Mouse (Mus musculus): ENCODE results near the gene Gm20458. TPM values are rescaled to one million over a fixed set of nuclear protein-coding genes. Genes with fewer than 3 reads are reported as not detected.

Gm20458 gene
- polyA plus RNA-seq, 1 experiment from 2014 or later: 5.8 TPM

DNA sequence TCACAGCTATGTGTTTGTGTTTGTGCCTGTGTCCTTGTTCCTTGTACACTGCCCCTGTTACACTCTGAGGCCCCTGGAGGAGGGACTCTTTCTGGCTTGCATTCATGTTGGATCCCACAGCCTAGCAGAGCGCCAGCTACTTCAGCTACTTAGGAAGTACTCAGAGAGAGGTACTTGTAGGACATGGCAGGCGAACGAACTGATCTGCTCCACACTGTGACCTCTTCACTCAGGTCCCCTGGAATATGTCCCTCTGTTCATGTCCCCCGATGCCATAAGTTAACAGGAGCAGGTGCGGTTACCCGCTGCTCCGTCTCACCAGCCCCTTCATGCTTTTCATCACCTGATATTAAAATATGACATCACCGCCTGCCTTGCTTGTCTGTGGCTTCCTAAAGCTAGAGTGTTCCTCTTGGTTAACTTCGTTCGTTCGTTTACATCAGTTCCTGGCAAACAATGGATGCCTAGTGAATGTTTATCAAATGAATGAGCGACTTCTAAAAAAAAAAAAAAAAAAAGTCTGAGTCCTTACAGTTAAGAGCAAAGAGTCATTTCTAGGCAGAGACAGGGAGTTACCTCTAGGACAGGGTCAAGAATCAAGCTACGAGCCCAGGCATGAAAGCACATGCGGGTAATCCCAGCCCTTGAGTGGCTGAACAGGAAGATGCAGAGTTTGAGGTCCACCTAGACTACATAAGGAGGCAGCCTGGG lies 7.6 kb upstream of the Gm20458 start:
- 66% methylated on average over 14 of the region's 14 CpGs for WGBS (ENCODE audit: insufficient replicate concordance)
- Histone ChIP-seq H3K4me3 (ENCODE audit: low read depth, low read length) (no peak overlapping the region), H3K9ac (replicated peaks) (no peak overlapping the region), H3K4me2 (ENCODE audit: low read depth, low read length) (no peak overlapping the region), H3K36me3 (replicated peaks; ENCODE audit: insufficient read depth, low read length) (no peaks in the 10 kb centered on the region), H3K27me3 (ENCODE audit: insufficient read depth, low read length) (no peaks in the 10 kb centered on the region), H3K27ac (ENCODE audit: low read depth) (no peak overlapping the region), H3K9me3 (ENCODE audit: low read length) (no peaks in the 10 kb centered on the region), H3K4me1 (ENCODE audit: insufficient read depth) (peaks cover 15% of the 10 kb centered on the region)
- TF ChIP-seq EP300 (IDR thresholded peaks at IDR 0.05; ENCODE audit: low read depth) (no peak), CTCF (IDR thresholded peaks at IDR 0.05; ENCODE audit: low read depth) (no peak)
- DNase-seq (no peak), ATAC-seq (no peak)

DNA sequence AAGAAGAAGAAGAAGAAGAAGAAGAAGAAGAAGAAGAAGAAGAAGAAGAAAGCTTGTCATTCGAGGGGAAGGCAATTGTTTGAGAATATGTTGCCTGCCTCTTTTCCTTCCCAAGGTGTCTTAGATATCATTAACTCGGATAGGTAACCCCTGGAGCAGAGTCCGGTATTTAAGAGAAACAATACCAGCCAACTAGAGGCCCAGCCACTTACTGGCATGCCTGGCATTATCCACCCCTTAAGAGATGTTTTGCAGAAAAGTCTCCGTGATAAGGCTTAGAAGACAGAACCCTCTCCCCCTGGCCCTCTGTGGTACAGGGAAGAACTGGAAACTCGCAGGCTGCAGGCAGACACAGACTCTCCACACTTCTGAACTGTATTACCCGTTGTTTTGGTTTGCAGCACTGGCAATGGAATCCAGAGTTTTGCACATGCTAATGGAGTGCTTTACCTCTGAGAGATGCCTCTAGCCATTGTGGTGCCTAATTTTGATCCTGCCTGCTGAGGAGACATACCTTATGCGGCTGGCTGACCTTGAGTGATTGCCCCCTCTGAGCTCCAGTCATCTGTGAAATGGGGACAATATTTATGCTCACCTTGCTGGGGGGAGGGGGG lies 6.8 kb upstream of the Gm20458 start:
- no peak for ATAC-seq
- H3K9ac ChIP-seq (replicated peaks): no peak overlapping the region

DNA sequence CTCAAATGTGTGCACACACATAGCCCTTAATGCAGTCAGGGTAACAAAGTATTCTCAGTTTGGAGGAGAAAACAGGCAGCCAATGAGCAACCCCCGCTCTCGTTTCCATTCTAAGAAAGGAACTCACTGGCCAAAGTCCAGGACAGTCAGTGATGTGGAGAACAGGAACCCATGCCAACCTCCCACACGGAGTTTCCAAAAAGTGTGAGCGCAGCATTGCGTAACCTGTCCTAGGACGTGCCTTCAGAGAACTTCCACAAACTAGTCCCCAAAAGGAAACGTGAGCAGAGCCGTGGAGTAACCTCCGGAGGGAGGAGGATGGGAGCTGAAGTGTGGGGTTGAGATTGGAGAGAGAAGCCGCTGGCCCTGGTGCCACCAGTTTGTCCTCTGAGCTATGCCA lies 5.9 kb upstream of the Gm20458 start:
- no peaks in the 10 kb centered on the region for H3K36me3 ChIP-seq (replicated peaks; ENCODE audit: insufficient read depth, low read length)
- WGBS (ENCODE audit: insufficient replicate concordance): 31% methylated on average over 10 of the region's 10 CpGs
- TF ChIP-seq EP300 (IDR thresholded peaks at IDR 0.05; ENCODE audit: low read depth): peak; percentile 87
- TF ChIP-seq CTCF (IDR thresholded peaks at IDR 0.05; ENCODE audit: low read depth): no peak
- H3K4me2 ChIP-seq (ENCODE audit: low read depth, low read length): peak overlapping the region; percentile 2; the same call in 1 of the 2 replicates
- ATAC-seq (peak; percentile 24), DNase-seq (peak; percentile 74)
- H3K27me3 ChIP-seq (ENCODE audit: insufficient read depth, low read length): no peaks in the 10 kb centered on the region
- peaks cover 15% of the 10 kb centered on the region for H3K4me1 ChIP-seq (ENCODE audit: insufficient read depth)
- no peak overlapping the region for H3K9ac ChIP-seq (replicated peaks)
- H3K9me3 ChIP-seq (ENCODE audit: low read length): no peaks in the 10 kb centered on the region
- peak overlapping the region; percentile 93 for H3K27ac ChIP-seq (ENCODE audit: low read depth)
- no peak overlapping the region for H3K4me3 ChIP-seq (ENCODE audit: low read depth, low read length)

More for the DNA sequence above, 6.8 kb upstream of the Gm20458 start:
- TF ChIP-seq CTCF (IDR thresholded peaks at IDR 0.05; ENCODE audit: low read depth): no peak
- TF ChIP-seq EP300 (IDR thresholded peaks at IDR 0.05; ENCODE audit: low read depth): no peak
- Histone ChIP-seq H3K4me1 (ENCODE audit: insufficient read depth) (peaks cover 15% of the 10 kb centered on the region), H3K27me3 (ENCODE audit: insufficient read depth, low read length) (no peaks in the 10 kb centered on the region), H3K36me3 (replicated peaks; ENCODE audit: insufficient read depth, low read length) (no peaks in the 10 kb centered on the region), H3K27ac (ENCODE audit: low read depth) (peak overlapping the region; percentile 93), H3K4me2 (ENCODE audit: low read depth, low read length) (no peak overlapping the region), H3K4me3 (ENCODE audit: low read depth, low read length) (no peak overlapping the region), H3K9me3 (ENCODE audit: low read length) (no peaks in the 10 kb centered on the region)
- 67% methylated on average over 7 of the region's 7 CpGs for WGBS (ENCODE audit: insufficient replicate concordance)
- DNase-seq: no peak

DNA sequence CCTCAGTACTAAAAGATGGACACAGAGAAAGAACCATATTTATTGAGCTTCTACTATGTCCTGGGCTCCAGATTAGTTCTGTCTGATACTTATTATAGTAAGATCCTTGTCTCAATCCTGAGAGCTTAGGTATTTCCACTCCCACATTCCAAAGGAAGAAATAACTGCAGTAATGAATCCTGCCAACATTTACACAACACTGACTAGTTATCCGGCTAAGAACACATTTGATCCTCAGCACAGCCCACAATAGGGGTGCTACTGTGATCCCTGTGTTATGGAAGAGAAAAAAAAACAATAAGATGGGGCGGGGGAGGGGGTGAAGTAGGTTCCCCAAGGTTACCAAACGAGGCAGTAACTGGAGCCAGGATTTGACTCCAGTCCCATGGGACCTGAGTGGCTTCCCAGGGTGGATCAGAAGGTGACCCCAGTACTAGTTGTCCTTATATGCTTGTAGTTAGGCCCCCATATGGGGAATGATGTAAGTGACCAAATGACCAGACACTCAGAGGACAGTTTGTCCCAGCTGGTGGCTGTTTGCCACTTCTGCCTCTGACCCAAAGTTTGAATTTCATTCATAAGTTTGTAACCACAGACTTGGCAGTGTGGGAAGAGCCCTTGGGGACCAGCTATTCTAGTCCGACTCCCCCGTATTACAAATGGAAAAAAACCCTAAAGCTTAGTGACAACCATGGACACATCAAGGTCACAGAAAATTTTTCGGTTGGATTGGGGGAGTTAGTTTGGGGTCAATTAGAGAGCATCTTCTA lies 5.2 kb upstream of the Gm20458 start:
- Histone ChIP-seq H3K27me3 (ENCODE audit: insufficient read depth, low read length) (no peaks in the 10 kb centered on the region), H3K27ac (ENCODE audit: low read depth) (peak overlapping the region; percentile 93), H3K4me1 (ENCODE audit: insufficient read depth) (peaks cover 15% of the 10 kb centered on the region), H3K9me3 (ENCODE audit: low read length) (no peaks in the 10 kb centered on the region), H3K36me3 (replicated peaks; ENCODE audit: insufficient read depth, low read length) (no peaks in the 10 kb centered on the region), H3K9ac (replicated peaks) (peak overlapping the region; percentile 35), H3K4me2 (ENCODE audit: low read depth, low read length) (peak overlapping the region; percentile 2; the same call in 1 of the 2 replicates), H3K4me3 (ENCODE audit: low read depth, low read length) (no peak overlapping the region)
- no peak for DNase-seq
- WGBS (ENCODE audit: insufficient replicate concordance): 59% methylated on average over 6 of the region's 6 CpGs
- no peak for ATAC-seq
- TF ChIP-seq CTCF (IDR thresholded peaks at IDR 0.05; ENCODE audit: low read depth) (no peak), EP300 (IDR thresholded peaks at IDR 0.05; ENCODE audit: low read depth) (peak; percentile 63; the same call in 1 of the 2 replicates)

DNA sequence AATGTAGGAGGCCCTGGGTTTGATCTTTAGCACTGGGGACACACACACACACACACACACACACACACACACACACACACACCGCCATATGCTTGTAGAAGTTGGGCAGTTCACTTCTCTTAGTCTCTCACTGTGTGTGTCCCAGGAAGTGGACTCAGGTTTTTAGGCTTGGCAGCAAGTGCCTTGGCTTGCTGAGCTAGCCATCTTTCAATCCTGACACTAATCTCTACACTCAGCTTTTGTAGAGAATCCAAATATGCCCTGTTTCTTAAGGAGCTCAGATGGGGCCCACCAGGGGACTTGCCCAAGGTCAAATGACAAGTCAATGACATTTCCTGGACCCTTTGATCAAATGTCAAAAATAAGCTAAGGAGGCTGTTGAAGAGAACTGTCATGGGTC lies 4.4 kb upstream of the Gm20458 start:
- WGBS (ENCODE audit: insufficient replicate concordance): 65% methylated on average over 1 of the region's 1 CpGs
- Histone ChIP-seq H3K9ac (replicated peaks) (peak overlapping the region; percentile 60), H3K9me3 (ENCODE audit: low read length) (no peaks in the 10 kb centered on the region), H3K36me3 (replicated peaks; ENCODE audit: insufficient read depth, low read length) (no peaks in the 10 kb centered on the region), H3K4me2 (ENCODE audit: low read depth, low read length) (peak overlapping the region; percentile 52), H3K4me1 (ENCODE audit: insufficient read depth) (peaks cover 15% of the 10 kb centered on the region), H3K27ac (ENCODE audit: low read depth) (peak overlapping the region; percentile 93), H3K27me3 (ENCODE audit: insufficient read depth, low read length) (no peaks in the 10 kb centered on the region), H3K4me3 (ENCODE audit: low read depth, low read length) (no peak overlapping the region)
- DNase-seq: no peak
- no peak for TF ChIP-seq EP300 (IDR thresholded peaks at IDR 0.05; ENCODE audit: low read depth)
- no peak for TF ChIP-seq CTCF (IDR thresholded peaks at IDR 0.05; ENCODE audit: low read depth)
- no peak for ATAC-seq

DNA sequence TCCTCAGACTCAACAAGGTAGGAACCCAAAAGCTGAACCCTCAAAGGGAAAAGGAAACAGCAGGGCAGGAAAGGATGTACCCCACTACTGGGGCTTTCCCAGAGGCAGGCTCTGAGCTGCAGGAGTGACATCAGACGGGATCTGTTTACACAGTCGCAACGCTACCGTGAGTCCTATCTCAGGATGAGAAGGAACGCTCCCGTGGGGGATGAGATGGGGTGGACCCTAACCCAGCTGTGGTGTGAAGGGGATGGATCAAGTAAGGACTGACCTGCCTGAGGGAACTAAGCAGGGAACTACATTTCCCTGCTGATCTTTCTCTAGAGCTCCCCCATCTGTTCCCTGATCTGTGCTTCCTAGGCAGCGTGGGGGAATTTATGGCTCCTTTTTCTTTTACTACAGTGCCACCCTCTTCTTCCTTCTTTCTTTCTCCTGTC lies 3.9 kb upstream of the Gm20458 start, which contains the start of gene Sys1:
Sys1 (plus strand) TSS at position 101 of the 437 bp plus-strand sequence.
- H3K9ac ChIP-seq (replicated peaks): peak within 1 kb of the TSS; percentile 60
- H3K27me3 ChIP-seq (ENCODE audit: insufficient read depth, low read length): no peaks in the 10 kb centered on the region
- H3K4me3 ChIP-seq (ENCODE audit: low read depth, low read length): no peak within 1 kb of the TSS
- H3K27ac ChIP-seq (ENCODE audit: low read depth): peak within 1 kb of the TSS; percentile 93
- 7% methylated on average over 7 of the region's 7 CpGs for WGBS (ENCODE audit: insufficient replicate concordance)
- DNase-seq (no peak), ATAC-seq (no peak)
- no peaks in the 10 kb centered on the region for H3K9me3 ChIP-seq (ENCODE audit: low read length)
- peak within 1 kb of the TSS; percentile 52 for H3K4me2 ChIP-seq (ENCODE audit: low read depth, low read length)
- TF ChIP-seq EP300 (IDR thresholded peaks at IDR 0.05; ENCODE audit: low read depth) (no peak), CTCF (IDR thresholded peaks at IDR 0.05; ENCODE audit: low read depth) (no peak)
- H3K4me1 ChIP-seq (ENCODE audit: insufficient read depth): peaks cover 19% of the 10 kb centered on the region
- no peaks in the 10 kb centered on the region for H3K36me3 ChIP-seq (replicated peaks; ENCODE audit: insufficient read depth, low read length)

All from liver, postnatal 0 days (tissue).